Mouse (Mus musculus): ENCODE data around the gene Lypd6b.

Gene Lypd6b

DNA sequence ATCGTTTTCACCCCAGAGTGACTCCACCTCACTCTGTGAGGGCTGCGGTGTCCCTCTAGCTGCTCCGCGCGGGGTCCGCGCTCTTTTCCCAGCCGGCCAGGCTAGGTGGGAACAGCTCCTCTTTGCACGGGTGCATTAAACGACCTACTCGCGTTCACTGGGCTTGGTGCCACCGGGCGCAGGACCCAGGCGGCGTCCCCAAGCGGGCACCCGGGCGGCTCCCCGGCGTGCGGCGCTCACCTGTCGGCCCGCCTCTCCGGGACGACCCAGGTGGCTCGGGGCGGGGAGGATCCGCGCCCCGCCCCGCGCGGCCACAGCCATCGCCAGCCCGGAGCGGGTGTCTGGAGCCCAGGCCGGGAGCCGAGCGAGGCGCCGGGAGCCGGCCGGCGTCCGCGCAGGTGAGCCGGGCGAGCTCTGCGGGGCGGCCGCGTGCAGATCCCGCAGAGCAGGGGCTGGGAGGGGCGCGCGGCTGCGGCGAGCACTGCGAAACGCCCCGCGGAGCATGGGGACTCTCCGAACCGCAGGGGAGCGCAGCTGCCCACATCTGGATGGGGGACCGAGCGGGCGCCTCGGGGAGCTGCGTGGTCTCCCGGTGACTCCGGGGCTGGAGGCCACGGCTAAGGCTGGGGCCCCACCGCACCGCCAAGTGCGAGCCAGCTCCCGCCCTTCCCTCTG, at the start of gene Lypd6b:
Lypd6b (plus strand) TSS at position 313 of the 675 bp plus-strand sequence.
- DNase-seq = no peak

DNA sequence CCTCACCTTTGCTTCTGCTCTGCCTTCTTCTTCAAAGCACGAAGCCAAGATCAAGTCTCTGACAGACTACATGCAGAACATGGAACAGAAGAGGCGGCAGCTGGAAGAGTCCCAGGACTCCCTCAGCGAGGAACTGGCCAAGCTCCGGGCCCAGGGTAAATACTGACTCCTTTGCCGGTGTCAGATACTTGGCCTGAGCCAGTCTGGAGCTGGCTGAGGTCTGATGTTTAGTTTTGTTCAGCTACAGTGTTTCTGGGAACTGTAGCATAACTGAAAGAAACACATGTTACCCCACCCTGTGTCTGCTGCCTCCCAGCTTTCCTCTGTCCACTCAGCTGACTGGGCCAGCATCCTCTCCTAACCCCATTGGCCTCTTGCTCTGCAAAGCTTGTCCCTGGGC, 48.4 kb upstream of the Lypd6b start:
- peak; percentile 84 for DNase-seq

DNA sequence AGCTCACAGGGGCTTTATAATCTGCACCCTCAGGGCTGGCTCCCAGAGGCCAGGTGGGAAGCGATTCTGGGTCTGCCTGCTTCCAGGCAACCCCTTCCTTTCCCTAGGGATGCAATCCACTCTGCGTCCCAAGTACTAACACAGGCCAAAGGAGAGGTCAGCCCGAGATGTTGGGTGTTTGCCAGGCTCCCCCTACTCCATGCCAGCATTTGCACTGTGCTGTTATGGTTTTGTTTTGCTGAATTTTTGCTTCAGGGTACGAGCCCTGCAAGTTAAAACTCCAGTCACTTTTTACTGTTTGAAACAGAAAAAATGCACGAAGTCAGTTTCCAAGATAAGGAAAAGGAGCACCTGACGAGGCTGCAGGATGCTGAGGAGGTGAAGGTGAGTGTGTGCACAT, 46.5 kb upstream of the Lypd6b start:
- peak; percentile 59 for DNase-seq

DNA sequence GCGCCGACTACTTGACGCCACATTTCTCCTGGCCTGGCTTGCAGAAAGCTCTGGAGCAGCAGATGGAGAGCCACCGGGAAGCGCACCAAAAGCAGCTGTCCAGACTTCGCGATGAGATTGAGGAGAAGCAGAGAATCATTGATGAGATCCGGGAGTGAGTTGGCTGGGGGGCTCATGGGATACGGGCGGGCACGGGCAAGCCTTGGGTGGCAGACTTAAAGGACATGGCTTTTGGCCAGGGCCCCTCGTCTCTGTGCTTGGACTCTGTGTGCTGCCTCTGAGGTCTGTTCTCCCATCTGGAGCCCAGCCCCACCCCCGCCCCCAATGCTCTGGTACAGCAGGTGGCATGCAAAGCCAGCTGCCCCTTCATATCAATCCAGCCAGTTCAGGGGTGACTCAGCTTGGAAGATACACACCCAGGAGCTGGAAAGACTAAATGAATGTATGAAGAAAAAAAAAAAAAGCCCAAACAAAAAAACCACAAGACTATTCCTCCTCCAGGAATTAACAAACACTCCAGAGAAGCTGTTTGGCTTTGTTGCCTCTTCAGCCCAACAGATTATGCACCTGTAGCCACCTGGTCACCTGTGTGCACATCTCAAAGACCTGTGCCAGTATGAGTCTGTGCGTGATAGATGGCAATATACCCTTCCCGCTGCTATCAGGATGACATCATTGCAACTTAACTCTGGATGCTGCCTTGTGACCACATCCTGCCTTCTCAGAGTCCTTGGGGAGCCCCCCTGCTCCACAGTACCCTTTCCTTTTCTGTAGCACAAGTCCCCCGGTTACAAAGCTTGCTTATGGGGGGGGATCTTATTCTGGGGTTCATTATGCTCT, 45.4 kb upstream of the Lypd6b start:
- DNase-seq = peak; percentile 86

DNA sequence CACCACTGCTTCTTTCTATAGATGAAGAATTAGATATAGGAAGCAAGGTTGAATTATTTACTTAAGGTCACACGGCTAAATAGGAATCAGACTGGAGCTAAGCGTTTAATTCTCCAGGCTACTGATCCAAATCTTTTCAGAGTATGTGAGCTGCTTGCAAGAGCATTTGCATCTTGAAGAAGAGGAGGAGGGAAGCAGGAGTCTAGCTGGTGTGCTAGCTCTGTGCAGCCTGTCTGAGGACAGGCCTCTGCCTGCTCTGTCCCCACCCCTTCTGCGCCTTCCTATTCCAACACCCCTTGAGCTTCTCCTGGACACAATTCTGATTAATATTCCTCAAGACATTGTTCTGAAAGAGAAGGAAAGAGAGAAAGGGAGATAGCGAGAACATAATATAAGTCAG, 44.6 kb upstream of the Lypd6b start:
- DNase-seq = peak; percentile 44

DNA sequence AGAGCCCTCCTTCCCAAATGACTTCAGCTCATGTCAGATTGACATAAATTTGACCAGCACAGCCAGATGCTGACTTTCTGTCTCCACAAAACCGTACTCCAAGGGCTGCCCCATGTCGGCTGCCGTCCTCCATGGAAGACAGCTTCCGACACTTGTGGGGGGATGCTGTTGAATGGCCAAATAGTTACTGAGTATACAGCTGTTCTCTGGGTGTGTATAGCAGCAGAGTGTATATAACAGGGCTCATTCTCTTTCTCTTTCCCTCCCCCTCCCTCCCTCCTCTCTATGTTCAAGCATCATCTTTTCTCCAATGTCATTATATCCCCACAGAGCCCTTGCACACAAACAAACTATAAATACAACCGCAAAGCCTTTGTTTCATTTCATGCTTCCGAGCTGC, 43.7 kb upstream of the Lypd6b start:
- peak; percentile 25 for DNase-seq

DNA sequence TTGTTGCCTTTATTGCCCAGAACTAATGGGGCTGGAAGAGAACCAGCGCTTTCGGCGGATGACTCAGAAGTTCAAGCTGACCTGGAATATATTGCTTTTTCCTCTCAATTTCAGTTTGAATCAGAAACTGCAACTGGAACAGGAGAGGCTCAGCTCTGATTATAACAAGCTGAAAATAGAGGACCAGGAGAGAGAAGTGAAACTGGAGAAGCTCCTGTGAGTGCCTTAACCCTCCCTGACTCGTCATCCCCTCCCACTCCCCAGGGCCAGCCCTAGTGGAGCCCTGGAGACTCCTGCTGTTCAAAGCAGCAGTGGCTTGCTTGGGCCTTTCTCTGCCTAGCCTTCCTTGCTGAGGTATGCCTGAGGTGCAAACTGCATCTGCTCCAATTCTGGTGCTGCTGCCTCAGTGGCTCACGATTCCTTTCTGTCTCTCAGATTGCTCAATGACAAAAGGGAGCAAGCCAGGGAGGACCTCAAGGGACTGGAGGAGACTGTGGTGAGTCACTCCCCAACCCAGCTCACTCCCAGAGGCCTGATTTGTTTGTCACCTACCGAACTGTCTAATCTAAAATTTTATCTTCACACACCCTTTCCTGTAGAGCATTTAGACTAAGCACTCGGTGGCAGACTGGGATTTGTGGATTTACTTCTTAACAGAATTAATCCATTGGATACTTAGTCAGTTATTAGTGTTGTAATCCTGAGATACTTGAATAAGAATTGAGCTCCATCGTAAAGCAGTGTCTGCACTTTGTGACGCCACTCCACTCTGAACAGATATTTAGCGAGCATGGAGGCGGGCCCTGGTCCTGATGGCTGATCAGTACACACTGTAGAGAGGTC, 43.0 kb upstream of the Lypd6b start:
- DNase-seq = no peak

DNA sequence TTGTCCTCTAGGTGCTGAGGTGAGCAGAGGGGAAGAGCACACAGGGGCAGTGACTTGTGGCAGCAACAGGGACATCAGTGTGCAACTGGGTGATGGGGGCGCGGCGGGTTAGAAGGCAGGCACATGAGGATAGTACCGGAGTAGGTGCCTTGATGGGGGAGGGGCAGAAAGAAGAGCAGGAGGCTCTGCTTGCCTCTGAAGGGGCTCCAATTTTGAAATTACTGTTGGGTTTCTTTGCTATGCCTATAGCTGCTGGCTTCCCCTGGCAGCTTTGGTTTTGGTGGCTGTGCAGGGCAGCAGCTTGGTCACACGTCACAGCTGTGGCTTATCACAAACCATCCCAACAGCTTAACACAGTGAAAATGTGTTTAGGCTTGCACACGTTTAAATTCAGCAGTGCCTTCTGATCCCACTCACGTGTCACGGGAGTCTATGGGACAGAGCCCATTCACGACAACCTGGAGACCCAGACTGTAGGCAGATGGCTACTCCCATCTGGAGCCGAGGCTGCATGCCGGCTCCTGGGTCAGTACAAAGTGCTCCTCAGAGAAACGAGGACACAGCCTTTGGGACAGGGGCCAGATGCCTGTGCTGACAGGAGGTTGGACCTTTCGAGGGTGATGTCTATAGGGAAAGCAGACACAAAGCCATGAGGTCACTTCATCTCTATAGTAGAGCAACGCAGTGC, 42.2 kb upstream of the Lypd6b start:
- DNase-seq = peak; percentile 92

DNA sequence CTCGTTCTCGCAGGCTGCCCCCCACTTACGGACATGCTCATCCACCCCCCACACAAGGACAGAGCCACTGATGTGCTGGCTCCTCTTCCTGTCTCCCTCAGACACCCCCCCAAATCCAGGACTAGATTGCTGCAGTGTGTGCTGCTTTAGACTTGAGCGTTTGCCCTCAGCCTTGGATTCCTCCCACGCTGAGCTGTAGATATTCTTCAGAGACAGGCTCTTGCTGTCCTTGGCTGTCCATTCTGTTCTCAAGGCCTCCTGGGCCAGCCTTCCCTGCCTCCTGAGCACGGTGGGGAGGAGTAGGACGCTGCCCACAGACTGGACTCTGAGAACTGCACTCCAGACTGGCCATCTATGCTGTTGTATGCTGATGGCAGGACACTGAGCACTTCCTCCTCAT, 40.5 kb upstream of the Lypd6b start:
- peak; percentile 31 for DNase-seq

DNA sequence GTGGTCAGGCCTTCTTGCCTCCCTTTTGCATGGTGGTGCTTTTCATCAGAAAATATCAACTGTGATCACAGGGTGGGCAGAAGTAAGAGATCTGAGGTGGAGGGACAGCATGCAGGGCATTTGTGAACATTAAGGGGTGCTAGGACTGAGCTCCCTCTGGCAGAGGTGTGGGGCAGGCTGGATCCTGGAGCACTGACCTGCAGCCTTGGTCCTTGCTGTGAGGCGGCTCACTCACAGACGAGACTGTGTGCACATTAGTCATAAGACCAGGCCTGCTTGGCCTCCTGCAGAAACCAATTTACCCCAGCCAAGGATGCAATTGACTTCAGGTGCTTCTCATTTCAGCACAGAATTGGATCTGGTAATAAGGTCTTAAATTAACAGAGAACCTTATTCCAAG, 39.8 kb upstream of the Lypd6b start:
- DNase-seq = peak; percentile 36

DNA sequence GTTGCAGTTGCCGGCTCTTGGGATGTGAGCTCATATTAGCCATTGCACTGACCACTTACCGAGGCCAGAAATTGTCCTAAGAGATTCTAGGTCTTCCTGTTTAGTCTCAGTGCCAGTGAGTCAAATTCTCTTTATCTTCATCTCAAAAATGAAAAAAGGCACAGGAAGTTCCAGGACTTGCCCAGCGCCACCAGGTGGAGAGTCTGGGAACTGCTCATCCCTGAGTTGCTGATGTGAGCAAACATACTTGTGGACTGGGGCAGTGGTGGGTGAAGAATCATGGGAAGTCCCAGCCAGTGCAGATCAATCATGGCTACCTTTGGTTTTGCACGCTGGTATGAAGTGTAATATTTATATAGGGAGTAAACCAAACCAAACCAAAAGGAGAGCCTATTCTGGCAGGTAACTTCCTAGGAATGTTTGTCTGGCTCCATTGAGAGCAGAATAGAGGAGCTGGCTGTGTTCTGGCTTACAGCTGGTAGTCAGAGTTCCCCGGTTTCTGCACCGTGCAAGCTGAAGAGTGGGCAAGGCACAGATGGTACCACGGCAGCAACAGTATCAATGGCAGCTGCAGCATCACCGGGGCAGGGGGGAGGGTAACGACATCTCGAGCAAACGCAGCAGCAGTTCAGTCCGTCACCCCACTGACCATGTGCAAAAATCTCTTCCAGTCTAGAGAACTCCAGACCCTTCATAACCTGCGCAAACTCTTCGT, 38.7 kb upstream of the Lypd6b start:
- DNase-seq = peak; percentile 65

DNA sequence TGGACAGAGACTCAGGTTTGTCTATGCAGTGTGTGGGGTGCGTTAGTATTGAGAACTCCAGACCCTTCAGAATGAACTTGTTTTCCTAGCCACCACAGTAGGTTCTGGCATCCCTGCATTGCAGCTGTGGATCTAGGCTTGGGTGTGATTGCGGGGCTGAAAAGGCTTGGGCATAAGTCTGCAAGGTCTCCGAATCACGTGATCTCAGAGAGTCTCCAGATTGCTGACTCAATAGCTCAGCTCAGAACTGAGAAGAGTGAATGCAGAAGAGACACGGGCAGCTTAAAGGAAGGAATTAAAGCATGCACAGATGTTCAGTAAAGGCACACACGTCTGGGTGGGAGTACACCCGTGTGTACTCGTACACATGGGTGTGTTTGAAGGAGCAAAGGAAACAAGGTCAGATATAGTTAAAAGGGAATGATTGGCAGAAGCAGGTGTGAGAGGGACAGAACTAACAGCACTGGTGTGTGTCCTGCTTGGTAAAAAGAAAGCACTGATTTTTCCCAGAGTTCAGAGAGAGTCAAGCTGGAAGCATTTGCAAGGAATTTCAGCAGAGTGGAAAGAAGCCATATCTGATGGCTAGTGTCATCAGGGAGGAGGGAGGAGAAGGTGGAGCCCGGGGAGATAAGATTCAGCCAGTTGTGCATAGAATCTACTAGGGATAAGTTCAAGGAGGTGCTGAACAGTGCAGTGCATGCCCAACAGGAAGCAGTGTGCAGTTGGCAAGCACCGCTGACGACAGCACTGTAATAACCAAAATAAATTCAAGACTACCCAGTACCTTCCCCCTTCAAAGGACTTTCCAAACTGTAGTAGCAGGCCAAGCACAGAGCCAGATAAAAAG, 37.5 kb upstream of the Lypd6b start:
- no peak for DNase-seq

DNA sequence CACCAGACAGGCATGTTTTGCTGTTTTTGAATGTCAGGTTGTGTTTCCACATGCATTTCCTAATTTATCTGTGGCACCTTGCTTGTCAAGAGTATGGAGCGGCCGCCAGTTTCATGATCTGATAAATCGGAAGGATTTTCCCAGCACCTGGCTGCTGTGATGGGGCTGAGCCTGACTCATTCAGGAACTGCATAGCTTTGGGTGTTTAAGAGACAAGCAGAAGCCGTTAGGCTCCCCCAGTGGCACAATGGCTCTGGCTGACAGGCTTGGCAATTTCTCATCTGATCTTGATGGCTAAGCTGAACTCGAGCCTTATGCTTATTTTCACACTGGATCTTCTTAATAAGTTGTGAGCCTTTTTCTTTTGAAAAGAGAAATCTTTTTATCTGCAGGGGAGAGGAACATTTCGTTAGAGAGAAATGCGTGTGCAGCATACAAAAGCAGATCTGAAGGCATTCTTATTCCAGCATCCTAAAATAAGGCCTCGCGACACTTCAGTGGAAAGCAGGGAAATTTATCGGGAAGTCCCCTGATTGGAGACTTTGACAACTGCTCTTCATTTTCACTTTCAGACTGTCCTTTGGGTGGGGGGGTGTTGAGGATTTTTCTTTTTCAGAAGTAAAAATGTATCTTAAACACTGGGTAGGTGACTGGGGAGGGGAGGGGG, 35.8 kb upstream of the Lypd6b start:
- DNase-seq = no peak

DNA sequence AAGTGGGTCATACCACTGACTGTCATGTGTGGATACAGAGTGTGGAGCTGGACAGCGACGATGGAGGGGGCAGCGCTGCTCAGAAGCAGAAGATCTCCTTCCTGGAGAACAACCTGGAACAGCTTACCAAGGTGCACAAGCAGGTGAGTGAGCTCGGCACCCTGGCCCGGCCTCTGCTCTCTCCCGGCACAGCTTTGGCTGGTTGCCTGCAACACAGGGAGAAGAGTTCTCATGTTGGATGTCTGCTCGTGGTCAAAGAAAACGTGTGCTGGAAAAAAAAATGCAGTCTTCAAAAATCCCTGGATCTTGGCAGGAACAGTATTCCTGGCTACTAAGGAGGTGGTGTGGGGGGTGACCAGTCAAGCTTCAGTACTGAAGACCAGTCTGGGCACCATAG, 35.3 kb upstream of the Lypd6b start:
- no peak for DNase-seq

DNA sequence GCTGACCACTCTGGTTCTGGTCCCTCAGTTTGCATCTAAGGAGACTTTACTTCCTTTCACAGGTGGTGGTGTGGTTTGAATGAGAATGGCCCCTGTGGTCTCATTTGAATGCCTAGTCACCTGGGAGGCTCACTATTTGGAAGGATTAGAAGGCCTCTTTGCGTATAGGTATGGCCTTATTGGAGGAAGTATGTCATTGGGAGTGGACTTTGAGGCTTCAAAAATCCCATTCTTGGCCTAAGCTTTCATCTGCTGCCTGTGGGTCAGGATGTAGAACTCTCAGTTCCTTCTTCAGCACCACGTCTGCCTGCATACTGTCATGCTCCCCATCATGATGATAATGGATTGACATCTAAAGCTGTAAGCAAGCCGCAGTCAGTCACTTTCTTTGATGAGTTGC, 34.4 kb upstream of the Lypd6b start:
- no peak for DNase-seq

DNA sequence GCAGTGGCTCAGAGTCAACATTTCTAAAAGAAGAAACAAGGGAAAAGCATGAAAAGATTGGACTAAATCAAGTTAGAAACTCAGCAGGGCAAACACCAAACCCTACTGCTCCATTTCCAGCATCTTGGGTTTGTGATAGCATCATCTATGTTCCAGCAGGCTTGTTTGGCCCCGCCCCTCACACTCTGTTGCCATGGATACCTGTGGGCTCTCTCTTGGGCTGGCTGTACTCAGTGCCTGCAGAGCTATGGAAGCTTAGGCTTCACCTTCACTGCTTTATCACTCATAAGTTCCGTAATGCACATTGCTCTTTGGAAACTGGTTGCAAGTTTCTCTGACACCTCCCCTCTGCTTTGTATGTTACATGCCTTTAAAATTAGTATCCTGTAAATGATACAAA, 32.4 kb upstream of the Lypd6b start:
- no peak for DNase-seq

DNA sequence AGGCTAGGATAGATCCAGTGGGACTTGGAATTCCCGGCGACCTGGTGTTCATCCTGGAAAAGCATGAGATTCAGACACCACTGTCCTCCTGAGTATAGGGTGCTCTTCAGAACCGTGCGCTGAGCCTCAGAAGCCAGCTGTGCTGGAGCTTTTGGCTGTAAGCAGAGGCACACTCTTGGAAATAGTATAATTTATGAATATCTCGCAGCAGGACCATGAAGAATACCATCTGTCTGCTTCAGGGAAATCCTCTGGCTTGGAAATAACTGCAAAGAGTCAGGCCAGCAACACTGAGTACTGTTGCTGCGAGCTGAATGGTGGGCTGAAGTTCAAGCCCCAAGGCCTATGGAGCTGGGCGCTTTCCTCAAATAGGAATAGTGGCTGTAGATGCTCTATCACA, 29.9 kb upstream of the Lypd6b start:
- DNase-seq = no peak

DNA sequence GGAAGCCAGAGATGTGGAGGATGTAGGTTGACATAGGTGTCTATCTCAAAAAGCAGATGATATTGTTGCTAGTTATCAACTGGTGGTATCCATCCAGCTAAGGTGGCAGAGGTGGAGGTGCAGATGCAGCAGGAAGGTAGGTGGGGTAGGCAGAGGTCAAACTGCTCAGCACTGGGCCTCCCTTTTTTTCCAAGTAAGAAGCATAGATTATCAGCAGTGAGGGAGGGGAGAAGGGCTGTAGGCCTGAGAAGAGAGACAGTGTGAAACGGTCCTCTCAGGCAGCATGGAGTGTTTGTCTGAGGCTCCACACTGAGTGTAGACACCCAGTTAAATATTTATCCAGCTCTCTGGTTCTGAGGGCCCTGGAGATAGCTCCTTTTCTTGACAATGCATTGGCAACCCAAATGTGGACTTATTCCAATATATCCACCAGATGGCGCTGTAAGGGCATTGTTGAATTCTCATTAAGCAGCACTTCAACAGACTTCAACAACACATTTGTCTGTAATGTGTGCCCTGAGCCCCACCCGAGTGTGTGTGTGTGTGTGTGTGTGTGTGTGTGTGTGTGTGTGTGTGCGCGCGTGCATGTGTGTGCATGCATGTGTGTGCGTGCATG, 23.0 kb upstream of the Lypd6b start:
- peak; percentile 59 for DNase-seq

DNA sequence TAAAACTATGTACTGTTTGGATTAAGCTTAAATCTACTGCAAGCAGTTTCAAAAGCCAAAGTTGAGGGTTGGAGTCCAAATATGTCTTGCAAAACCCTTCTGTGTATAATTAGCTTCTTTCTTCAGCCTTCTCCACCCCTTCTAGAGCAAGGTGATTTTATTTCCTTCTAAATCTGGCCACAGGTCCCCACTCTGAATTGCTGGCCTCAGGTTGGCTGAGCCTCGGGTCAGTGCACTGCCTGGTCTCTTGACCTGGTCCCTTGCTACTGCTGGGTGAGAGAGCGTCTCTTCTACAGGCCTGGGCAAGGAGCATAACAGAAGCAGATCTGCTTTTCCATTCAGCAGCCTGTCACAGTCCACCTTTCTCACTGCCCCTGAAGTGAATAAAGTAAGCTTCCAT, 18.6 kb upstream of the Lypd6b start:
- no peak for DNase-seq

DNA sequence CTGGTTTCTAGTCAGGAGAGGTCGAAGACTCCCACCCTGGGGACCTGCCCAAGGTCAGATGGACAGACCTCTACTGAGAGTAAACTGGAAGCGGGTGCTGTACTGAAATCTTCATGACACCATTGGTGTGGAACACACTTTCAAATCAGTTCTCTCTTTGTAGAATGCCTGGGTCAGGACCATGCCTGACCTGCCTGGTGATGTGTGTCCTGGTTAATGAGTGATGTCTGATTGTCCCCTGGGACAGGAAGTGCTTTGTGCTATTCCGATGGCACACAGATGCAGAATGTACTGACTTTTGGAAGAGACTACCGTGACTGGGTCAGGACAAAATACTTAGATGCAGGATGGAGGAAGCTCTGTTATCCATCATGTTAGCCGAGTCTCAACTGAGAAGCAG, 17.0 kb upstream of the Lypd6b start:
- no peak for DNase-seq

Data from cerebellum, adult 9-10 months (tissue).